7 mouse cellular contexts compared by ENCODE assay signal in the genomic region with DNA sequence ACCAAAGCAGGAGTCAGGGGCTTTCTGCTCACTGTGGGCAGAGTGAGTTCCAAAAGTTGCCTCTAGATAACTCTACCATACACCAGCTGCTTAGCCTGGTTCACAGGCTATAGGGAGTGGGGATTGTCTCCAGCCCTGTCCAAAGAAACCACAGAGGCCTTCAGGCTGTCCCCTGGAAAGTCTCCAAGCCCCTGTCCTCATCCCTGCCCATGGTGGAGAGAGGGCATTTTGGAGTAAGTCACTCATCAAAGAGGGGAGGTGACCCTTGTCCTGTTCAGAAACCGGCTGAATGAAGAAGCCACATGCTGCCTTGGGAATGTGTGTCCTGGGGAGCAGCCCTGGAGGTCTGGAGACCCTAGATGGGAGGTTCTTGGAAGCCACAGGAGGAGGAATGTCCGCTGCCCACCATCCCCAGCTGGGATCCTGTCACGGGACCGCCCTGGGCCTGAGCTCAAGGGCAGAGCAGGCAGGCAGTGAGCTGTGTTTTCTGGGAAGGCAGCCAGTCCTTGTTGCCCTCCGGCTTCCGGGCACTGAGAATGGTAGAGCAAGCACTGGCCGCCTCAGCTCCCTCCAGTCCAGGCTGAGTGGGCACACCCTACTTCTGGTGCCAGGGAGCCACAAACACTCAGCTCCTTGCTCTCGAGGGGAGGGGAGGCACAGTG.
DNase-seq lines count a peak whose midpoint lies in the region; ATAC-seq and TF ChIP-seq lines count a peak whose summit lies in the region.

No protein-coding gene starts in this region.

- 0 out of 2 replicates have a peak, but pooled peaks have one; percentile 15 for ATAC-seq in heart, embryonic 15.5 days (replicated peaks; ENCODE audit: insufficient number of reproducible peaks, insufficient read depth, low FRiP score, low read depth)
- ATAC-seq in intestine, postnatal 0 days: no peak

- peak overlapping the region; percentile 85 for H3K27ac ChIP-seq in heart, embryonic 15.5 days
- no peak overlapping the region for H3K27ac ChIP-seq in intestine, postnatal 0 days (ENCODE audit: low read depth, low read length)

- peaks cover 81% of the 10 kb centered on the region for H3K4me1 ChIP-seq in heart, embryonic 15.5 days (replicated peaks)
- H3K4me1 ChIP-seq in intestine, postnatal 0 days (replicated peaks; ENCODE audit: control insufficient read depth, insufficient read depth, low read length): peaks cover 2% of the 10 kb centered on the region; the same call in 1 of the 2 replicates

- peak; percentile 91 for DNase-seq in 3T3-L1 (ENCODE audit: low read depth, low spot score)
- DNase-seq in Muller cell, postnatal 12 days (ENCODE audit: inconsistent ontology term): peak; percentile 99
- DNase-seq in cerebellum, postnatal 25 days: peak; percentile 75 to 78
- DNase-seq in layer of hippocampus, postnatal 10 days (ENCODE audit: low spot score in 2 of 2): peak; percentile 58 to 73
- DNase-seq in right cerebral cortex, postnatal 36 days (ENCODE audit: low spot score in 2 of 2): peak; percentile 50 to 51

- no peaks in the 10 kb centered on the region for H3K9me3 ChIP-seq in heart, embryonic 15.5 days (replicated peaks)
- no peaks in the 10 kb centered on the region for H3K9me3 ChIP-seq in intestine, postnatal 0 days (ENCODE audit: control insufficient read depth)

- H3K4me2 ChIP-seq in heart, embryonic 15.5 days: no peak overlapping the region
- no peak overlapping the region for H3K4me2 ChIP-seq in intestine, postnatal 0 days (replicated peaks; ENCODE audit: low read depth)

- H3K9ac ChIP-seq in heart, embryonic 15.5 days: no peak overlapping the region; the same call in 1 of the 2 replicates
- no peak overlapping the region for H3K9ac ChIP-seq in intestine, postnatal 0 days (ENCODE audit: low read depth, low read length)

- no peaks in the 10 kb centered on the region for H3K36me3 ChIP-seq in heart, embryonic 15.5 days
- no peaks in the 10 kb centered on the region for H3K36me3 ChIP-seq in intestine, postnatal 0 days (ENCODE audit: control insufficient read depth, insufficient read depth)

- no peak for TF ChIP-seq CTCF in intestine, postnatal 0 days (IDR thresholded peaks at IDR 0.05; ENCODE audit: low read depth)

- H3K4me3 ChIP-seq in heart, embryonic 15.5 days: no peak overlapping the region
- H3K4me3 ChIP-seq in intestine, postnatal 0 days (ENCODE audit: low read depth, low read length): no peak overlapping the region

- 64% methylated on average over 8 of the region's 8 CpGs for WGBS in heart, embryonic 15.5 days
- 86% methylated on average over 8 of the region's 8 CpGs for WGBS in intestine, postnatal 0 days

- H3K27me3 ChIP-seq in heart, embryonic 15.5 days: 0 out of 2 replicates have a peak, but pooled peaks cover 10% of the 10 kb centered on the region
- H3K27me3 ChIP-seq in intestine, postnatal 0 days (replicated peaks; ENCODE audit: control insufficient read depth, insufficient read depth, low read length): no peaks in the 10 kb centered on the region
